Mouse (Mus musculus) common myeloid progenitor, adult 5-6 weeks (primary cell): ENCODE measurements around the gene Ube2i. TPM values are rescaled to one million over a fixed set of nuclear protein-coding genes. Genes with fewer than 3 reads are reported as not detected.

ENCODE experiments used
- ATAC-seq: replicated peaks from 2 replicates; pipeline ENCODE4 v1.8.0; 2016; ENCODE audit warnings: low read depth, mild to moderate bottlenecking, moderate TSS enrichment, inconsistent platforms; ENCODE audit not compliant: poor library complexity, severe bottlenecking
- total RNA-seq: library from RNA; stranded (forward); fragments of 200-1000, 187-1606 nt; gene quantifications from 2 replicates; pipeline ENCODE4 v1.2.3, GENCODE M21; 2017

Ube2i gene
- total RNA-seq, 1 experiment from 2014 or later = 313 TPM

GRCm38 (mm10) chr17:25220746-25221145, 53.7 kb downstream of the Ube2i start:
- no peak for ATAC-seq

DNA sequence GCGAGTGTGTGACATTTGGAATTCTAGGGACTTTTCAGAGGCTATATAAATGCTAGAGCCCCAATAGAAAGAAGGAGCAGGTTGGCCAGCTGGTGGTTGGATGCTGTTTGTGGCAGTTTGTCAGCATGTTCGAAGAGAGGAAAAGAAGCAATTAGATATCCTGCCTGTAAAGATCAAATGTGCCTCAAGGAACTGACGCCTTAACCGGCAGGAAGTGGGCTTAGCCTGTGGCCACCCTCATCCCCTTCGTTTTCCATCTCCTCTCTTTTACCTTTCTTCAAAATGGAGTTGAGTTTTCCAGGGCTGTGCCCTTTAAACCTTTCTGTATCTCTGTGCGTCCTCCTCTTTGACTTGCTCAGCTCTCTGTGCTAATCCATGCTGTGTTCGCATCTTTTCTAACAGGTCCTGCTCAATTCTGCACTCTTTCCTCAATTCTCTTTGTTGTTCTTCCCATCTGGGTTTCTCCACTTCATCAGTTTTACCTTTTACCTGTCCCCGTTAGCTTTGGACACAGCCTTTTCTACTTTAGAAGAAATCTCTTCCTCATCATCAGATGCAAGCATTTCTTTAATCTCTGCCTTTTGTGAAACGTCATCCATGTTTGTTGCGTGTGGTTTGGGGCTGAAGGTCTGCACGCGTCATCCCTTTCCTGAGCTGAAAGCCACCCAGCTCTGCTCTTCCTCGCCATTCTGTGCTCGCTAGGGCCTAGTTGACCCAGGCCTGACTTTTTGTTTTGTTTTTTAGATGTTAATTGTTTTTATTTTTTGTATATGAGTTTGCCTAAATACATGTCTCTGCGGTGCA, 54.7 kb downstream of the Ube2i start:
- no peak for ATAC-seq

GRCm38 (mm10) chr17:25218967-25219366, 55.5 kb downstream of the Ube2i start:
- no peak for ATAC-seq

- no peak for ATAC-seq
Measured at GRCm38 (mm10) chr17:25215431-25215830, 59.0 kb downstream of the Ube2i start.

Other genes with a start within 250 kb of the Ube2i start
- not detected in 2 replicates for gene Tmem204, start 191.0 kb downstream of the Ube2i start, total RNA-seq
- gene Telo2, start 158.7 kb downstream of the Ube2i start, total RNA-seq = 23.7 and 44.4 TPM in 2 replicates
- not detected in 2 replicates for gene Ptx4, start 153.9 kb downstream of the Ube2i start, total RNA-seq
- gene Clcn7, start 141.2 kb downstream of the Ube2i start, total RNA-seq = 4.1 and 7.3 TPM in 2 replicates
- gene Ccdc154, start 112.2 kb downstream of the Ube2i start, total RNA-seq = 0.09 TPM in 1 of 2 replicates, not detected in the other
- gene Gm38655, start 99.2 kb downstream of the Ube2i start, total RNA-seq = not detected in 2 replicates
- gene BC003965, start 90.1 kb downstream of the Ube2i start, total RNA-seq = 10.9 and 11.6 TPM in 2 replicates
- gene Unkl, start 86.2 kb downstream of the Ube2i start, total RNA-seq = 6.9 and 15.5 TPM in 2 replicates
- 13.6 and 14.3 TPM in 2 replicates for gene Gnptg, start 34.5 kb downstream of the Ube2i start, total RNA-seq
- gene Tsr3, start 34.5 kb downstream of the Ube2i start, total RNA-seq = 30.2 and 34.1 TPM in 2 replicates
- gene Baiap3, start 18.3 kb downstream of the Ube2i start, total RNA-seq = 0.59 and 2.6 TPM in 2 replicates
- gene Prss34, start 23.8 kb upstream of the Ube2i start, total RNA-seq = 1.2 and 1.5 TPM in 2 replicates
- gene Prss28, start 34.0 kb upstream of the Ube2i start, total RNA-seq = not detected in 2 replicates
- not detected in 2 replicates for gene Prss29, start 44.0 kb upstream of the Ube2i start, total RNA-seq
- gene Tpsab1, start 70.9 kb upstream of the Ube2i start, total RNA-seq = not detected in 2 replicates
- gene Tpsb2, start 91.7 kb upstream of the Ube2i start, total RNA-seq = not detected in 2 replicates
- not detected in 2 replicates for gene Tpsg1, start 94.7 kb upstream of the Ube2i start, total RNA-seq
- 0.05 TPM in 1 of 2 replicates, not detected in the other for gene Cacna1h, start 159.2 kb upstream of the Ube2i start, total RNA-seq
- gene Tekt4, start 180.0 kb upstream of the Ube2i start, total RNA-seq = not detected in 2 replicates
- not detected in 2 replicates for gene Sstr5, start 222.7 kb upstream of the Ube2i start, total RNA-seq